Mouse (Mus musculus): ENCODE results near the gene Klhl13. TPM values are rescaled to one million over a fixed set of nuclear protein-coding genes. Genes with fewer than 3 reads are reported as not detected.

Klhl13 gene
- polyA plus RNA-seq, 1 experiment from 2014 or later = 118 TPM

GRCm38 (mm10) chrX:23267601-23268000 is 97.3 kb downstream of the Klhl13 start:
- Histone ChIP-seq H3K4me2 (no peak overlapping the region), H3K9me3 (no peaks in the 10 kb centered on the region), H3K27ac (replicated peaks) (no peak overlapping the region), H3K4me3 (no peak overlapping the region), H3K9ac (no peak overlapping the region), H3K27me3 (no peaks in the 10 kb centered on the region), H3K4me1 (replicated peaks) (no peaks in the 10 kb centered on the region), H3K36me3 (no peaks in the 10 kb centered on the region)
- 71% methylated on average over 1 of the region's 1 CpGs for WGBS
- no peak for ATAC-seq (ENCODE audit: low read depth)

GRCm38 (mm10) chrX:23248752-23249151 is 116.1 kb downstream of the Klhl13 start:
- Histone ChIP-seq H3K4me3 (no peak overlapping the region), H3K9me3 (no peaks in the 10 kb centered on the region), H3K4me1 (replicated peaks) (no peaks in the 10 kb centered on the region), H3K36me3 (no peaks in the 10 kb centered on the region), H3K9ac (no peak overlapping the region), H3K27me3 (no peaks in the 10 kb centered on the region), H3K27ac (replicated peaks) (no peak overlapping the region), H3K4me2 (no peak overlapping the region)
- ATAC-seq (ENCODE audit: low read depth) = no peak

All from neural tube, embryonic 13.5 days (tissue).